Mouse (Mus musculus) forebrain, embryonic 13.5 days (tissue): ENCODE measurements at regions not wholly inside any gene's neighbourhood (a gene's known extent, or its start where the extent isn't known, plus 50 kb on each side); places are given as distances from the start of the nearest gene placed in this dataset.
A peak's percentile ranks its signal among the peaks of the same experiment; 100 is the strongest.

Experiments
- ATAC-seq: fragments of 200-750 bp; cut with Nextera tagmentation; 2 replicates; pipeline ENCODE4 v1.8.0; 2017
- H3K27ac ChIP-seq: fragments of 300-500 bp; sonication (generic); 2 replicates; pipeline ENCODE4 v1.5.1; 2015; ENCODE audit warnings: inconsistent platforms, mild to moderate bottlenecking, moderate library complexity
- H3K27me3 ChIP-seq: fragments of 300-500 bp; sonication (generic); 2 replicates; pipeline ENCODE4 v1.6.1; 2015; ENCODE audit warnings: mild to moderate bottlenecking, inconsistent platforms
- H3K36me3 ChIP-seq: fragments of 300-500 bp; sonication (generic); 2 replicates; pipeline ENCODE4 v1.6.1; 2015; ENCODE audit warnings: mild to moderate bottlenecking, inconsistent platforms; ENCODE audit not compliant: poor library complexity, severe bottlenecking
- H3K4me1 ChIP-seq: fragments of 300-500 bp; sonication (generic); 2 replicates; pipeline ENCODE4 v1.6.1; 2015; ENCODE audit warnings: inconsistent platforms
- H3K4me2 ChIP-seq: fragments of 300-500 bp; sonication (generic); 2 replicates; pipeline ENCODE4 v1.6.1; 2015; ENCODE audit warnings: inconsistent platforms, mild to moderate bottlenecking, moderate library complexity
- H3K4me3 ChIP-seq: fragments of 300-500 bp; sonication (generic); 2 replicates; pipeline ENCODE4 v1.5.1; 2015; ENCODE audit warnings: mild to moderate bottlenecking, inconsistent platforms
- H3K9ac ChIP-seq: fragments of 300-500 bp; sonication (generic); 2 replicates; pipeline ENCODE4 v1.6.1; 2015; ENCODE audit warnings: mild to moderate bottlenecking, inconsistent platforms
- H3K9me3 ChIP-seq: fragments of 300-500 bp; sonication (generic); replicated peaks from 2 replicates; pipeline ENCODE4 v1.6.1; 2016; ENCODE audit warnings: inconsistent platforms
- WGBS: fragments of 180-500 bp; shearing (Covaris S2); methylation state at CpG from one replicate; pipeline ENCODE4 v1.1.7; 2015; 5-methylcytosine and 5-hydroxymethylcytosine counted together

GRCm38 (mm10) chr9:30731687-30732086 lies 190.6 kb downstream of the Adamts15 start:
- H3K4me2 ChIP-seq = no peak overlapping the region
- H3K4me1 ChIP-seq = no peaks in the 10 kb centered on the region
- H3K27ac ChIP-seq = no peak overlapping the region
- no peak overlapping the region for H3K4me3 ChIP-seq
- no peaks in the 10 kb centered on the region for H3K27me3 ChIP-seq
- H3K9me3 ChIP-seq = no peaks in the 10 kb centered on the region
- WGBS = 48% methylated on average over 2 of the region's 2 CpGs
- H3K9ac ChIP-seq = no peak overlapping the region
- no peak for ATAC-seq
- H3K36me3 ChIP-seq = no peaks in the 10 kb centered on the region

DNA sequence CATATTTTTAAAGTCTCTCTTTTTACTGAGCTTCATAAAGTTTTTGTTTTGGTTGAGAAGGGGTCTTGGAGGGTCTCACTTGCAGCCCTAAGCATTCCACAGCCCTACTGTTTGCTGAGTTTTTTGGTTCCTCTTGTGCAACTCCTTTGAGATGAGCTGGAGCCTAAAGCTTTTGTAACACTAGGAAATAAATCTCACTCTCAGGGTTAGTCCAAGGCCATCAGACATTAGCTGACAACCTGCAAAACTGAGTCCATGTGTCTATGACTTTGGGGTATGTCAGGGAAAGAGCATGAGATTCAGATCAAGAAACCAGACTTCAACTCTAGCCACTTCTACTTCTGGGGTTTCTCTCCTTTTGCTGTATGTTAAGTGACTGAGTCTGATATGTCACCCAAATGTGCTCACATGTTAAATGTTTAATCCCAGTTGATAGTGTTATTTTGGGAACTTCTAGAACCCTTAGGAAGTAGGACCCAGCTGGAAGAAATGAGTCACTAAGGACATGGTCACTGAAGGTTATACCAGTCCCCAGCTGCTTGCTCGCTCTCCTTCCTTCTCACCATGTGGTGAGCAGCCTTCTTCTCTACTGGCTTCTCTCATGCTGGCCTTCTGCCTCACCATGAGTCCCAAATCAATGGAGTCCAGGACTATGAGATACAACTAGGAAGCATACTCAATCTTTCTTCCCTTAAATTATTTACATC lies 198.7 kb downstream of the Adamts15 start:
- H3K4me1 ChIP-seq = no peaks in the 10 kb centered on the region
- H3K9me3 ChIP-seq = no peaks in the 10 kb centered on the region
- no peak overlapping the region for H3K4me3 ChIP-seq
- H3K27ac ChIP-seq = no peak overlapping the region
- ATAC-seq = no peak
- H3K9ac ChIP-seq = no peak overlapping the region
- no peaks in the 10 kb centered on the region for H3K36me3 ChIP-seq
- no peak overlapping the region for H3K4me2 ChIP-seq
- WGBS = 83% methylated on average over 1 of the region's 1 CpGs
- H3K27me3 ChIP-seq = no peaks in the 10 kb centered on the region

DNA sequence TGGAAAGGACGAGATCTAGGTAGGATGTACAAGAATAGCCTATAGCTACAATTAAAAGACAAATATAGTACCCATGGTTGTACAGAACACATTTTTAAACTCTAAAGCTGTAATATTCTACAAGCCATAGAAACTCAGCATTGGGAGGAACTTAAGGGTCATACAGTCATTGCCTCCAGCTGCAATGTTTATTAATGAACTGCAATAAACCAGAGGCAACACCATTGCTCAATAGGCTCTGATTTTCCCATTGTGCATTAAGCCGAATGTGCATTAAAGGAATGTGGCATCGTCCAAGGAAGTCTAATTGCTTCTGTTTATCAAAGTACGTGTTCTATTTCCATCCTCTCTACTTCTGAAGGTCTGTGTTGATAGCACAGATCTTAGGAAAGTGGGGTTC lies 200.4 kb downstream of the Adamts15 start:
- no peaks in the 10 kb centered on the region for H3K4me1 ChIP-seq
- no peaks in the 10 kb centered on the region for H3K27me3 ChIP-seq
- no peak for ATAC-seq
- no peaks in the 10 kb centered on the region for H3K9me3 ChIP-seq
- 70% methylated on average over 4 of the region's 4 CpGs for WGBS
- H3K4me2 ChIP-seq = no peak overlapping the region
- H3K27ac ChIP-seq = no peak overlapping the region
- H3K4me3 ChIP-seq = no peak overlapping the region
- H3K9ac ChIP-seq = no peak overlapping the region
- no peaks in the 10 kb centered on the region for H3K36me3 ChIP-seq

- WGBS = 74% methylated on average over 8 of the region's 8 CpGs
- H3K9me3 ChIP-seq = no peaks in the 10 kb centered on the region
- no peaks in the 10 kb centered on the region for H3K36me3 ChIP-seq
- H3K4me3 ChIP-seq = no peak overlapping the region
- H3K27me3 ChIP-seq = no peaks in the 10 kb centered on the region
- H3K4me1 ChIP-seq = no peaks in the 10 kb centered on the region; the same call in 1 of the 2 replicates
- no peak overlapping the region for H3K27ac ChIP-seq
- H3K9ac ChIP-seq = no peak overlapping the region
- no peak overlapping the region for H3K4me2 ChIP-seq
- peak; percentile 45; the same call in 1 of the 2 replicates for ATAC-seq
Observed at GRCm38 (mm10) chr9:30716421-30717170, 205.7 kb downstream of the Adamts15 start.

DNA sequence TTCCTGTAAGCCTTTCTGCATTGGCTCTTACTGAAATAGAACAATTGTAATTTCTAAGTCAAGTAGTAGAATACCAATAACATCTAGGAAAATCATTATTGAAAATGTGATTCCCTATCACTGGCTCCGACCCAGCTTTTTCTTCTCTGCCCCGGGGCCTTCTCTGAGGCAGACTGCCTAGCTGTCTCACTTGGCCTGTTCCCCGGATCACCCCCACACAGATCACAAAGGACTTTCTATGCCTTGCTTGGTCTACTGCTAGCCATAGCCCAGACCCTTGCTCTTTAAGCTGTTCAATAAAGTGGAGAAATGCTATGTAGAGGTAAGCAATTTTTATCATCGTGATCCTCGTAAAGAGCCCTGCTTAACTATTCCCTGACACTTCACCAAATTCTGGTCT lies 212.1 kb downstream of the Adamts15 start:
- Histone ChIP-seq H3K4me2 (no peak overlapping the region), H3K9me3 (no peaks in the 10 kb centered on the region), H3K9ac (no peak overlapping the region), H3K4me1 (no peaks in the 10 kb centered on the region), H3K36me3 (no peaks in the 10 kb centered on the region), H3K27me3 (no peaks in the 10 kb centered on the region), H3K4me3 (no peak overlapping the region), H3K27ac (no peak overlapping the region)
- 93% methylated on average over 5 of the region's 5 CpGs for WGBS
- ATAC-seq = no peak

GRCm38 (mm10) chr9:30699848-30700247 lies 222.4 kb downstream of the Adamts15 start:
- WGBS = 62% methylated on average over 5 of the region's 5 CpGs
- Histone ChIP-seq H3K9me3 (no peaks in the 10 kb centered on the region), H3K36me3 (no peaks in the 10 kb centered on the region), H3K9ac (no peak overlapping the region), H3K27ac (no peak overlapping the region), H3K4me3 (no peak overlapping the region), H3K4me2 (no peak overlapping the region), H3K4me1 (no peaks in the 10 kb centered on the region), H3K27me3 (no peaks in the 10 kb centered on the region)
- no peak for ATAC-seq

- Histone ChIP-seq H3K27ac (no peak overlapping the region), H3K4me1 (no peaks in the 10 kb centered on the region), H3K9me3 (no peaks in the 10 kb centered on the region), H3K9ac (no peak overlapping the region), H3K36me3 (no peaks in the 10 kb centered on the region), H3K4me2 (no peak overlapping the region), H3K27me3 (no peaks in the 10 kb centered on the region), H3K4me3 (no peak overlapping the region)
- no peak for ATAC-seq
- 100% methylated on average over 1 of the region's 1 CpGs for WGBS
Observed at GRCm38 (mm10) chr9:30697533-30697932, 224.7 kb downstream of the Adamts15 start.

DNA sequence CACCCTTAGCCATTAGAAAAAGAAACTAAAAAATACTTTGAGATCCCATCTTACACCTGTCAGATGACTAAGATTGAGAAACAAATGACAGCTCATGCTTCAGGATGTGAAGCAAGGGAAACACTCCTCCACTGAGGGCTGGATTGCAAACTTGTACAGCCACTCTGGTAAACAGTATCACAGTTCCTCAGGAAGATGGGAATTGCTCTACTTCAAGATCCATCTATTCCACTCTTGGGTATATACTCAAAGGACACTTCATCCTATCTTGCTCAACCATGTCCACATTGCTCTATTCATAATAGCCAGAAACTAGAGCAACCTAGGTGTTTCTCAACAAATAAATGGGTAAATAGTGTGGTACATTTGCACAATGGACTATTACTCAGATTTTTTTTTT lies 241.2 kb downstream of the Snx19 start:
- H3K4me3 ChIP-seq = no peak overlapping the region
- no peak overlapping the region for H3K4me2 ChIP-seq
- H3K9me3 ChIP-seq = peaks cover 7% of the 10 kb centered on the region
- no peaks in the 10 kb centered on the region for H3K36me3 ChIP-seq
- H3K4me1 ChIP-seq = no peaks in the 10 kb centered on the region
- ATAC-seq = no peak
- no peaks in the 10 kb centered on the region for H3K27me3 ChIP-seq
- no peak overlapping the region for H3K9ac ChIP-seq
- no peak overlapping the region for H3K27ac ChIP-seq

DNA sequence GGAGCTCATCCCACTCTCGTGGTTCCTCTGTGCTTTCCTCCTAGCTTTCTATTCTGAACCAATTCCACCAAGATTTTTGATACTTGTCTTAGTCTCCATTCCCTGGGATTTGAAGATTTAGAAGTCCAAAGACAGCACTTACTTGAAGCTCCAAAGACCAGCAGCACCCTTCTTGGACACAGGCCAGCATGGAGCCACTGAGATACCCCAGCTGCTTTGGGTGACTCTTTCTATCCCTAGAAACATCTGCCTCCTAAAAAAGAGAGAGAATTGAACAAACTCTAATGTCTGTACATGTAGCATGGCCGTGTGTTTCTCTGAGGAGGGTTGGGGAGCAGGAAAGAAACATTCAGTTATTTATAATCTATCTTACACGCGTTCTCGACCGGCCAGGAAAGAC lies 235.5 kb downstream of the Snx19 start:
- Histone ChIP-seq H3K27ac (no peak overlapping the region), H3K4me1 (no peaks in the 10 kb centered on the region), H3K4me3 (no peak overlapping the region), H3K36me3 (no peaks in the 10 kb centered on the region), H3K9ac (no peak overlapping the region), H3K4me2 (no peak overlapping the region), H3K9me3 (peaks cover 7% of the 10 kb centered on the region), H3K27me3 (no peaks in the 10 kb centered on the region)
- no peak for ATAC-seq
- 89% methylated on average over 6 of the region's 6 CpGs for WGBS

- WGBS = 92% methylated on average over 5 of the region's 5 CpGs
- no peak overlapping the region for H3K9ac ChIP-seq
- no peak overlapping the region for H3K4me2 ChIP-seq
- no peaks in the 10 kb centered on the region for H3K9me3 ChIP-seq
- H3K27ac ChIP-seq = no peak overlapping the region
- H3K4me3 ChIP-seq = no peak overlapping the region
- H3K4me1 ChIP-seq = no peaks in the 10 kb centered on the region
- no peaks in the 10 kb centered on the region for H3K27me3 ChIP-seq
- H3K36me3 ChIP-seq = no peaks in the 10 kb centered on the region
- ATAC-seq = no peak
Observed at GRCm38 (mm10) chr9:30653961-30654360, 227.1 kb downstream of the Snx19 start.

DNA sequence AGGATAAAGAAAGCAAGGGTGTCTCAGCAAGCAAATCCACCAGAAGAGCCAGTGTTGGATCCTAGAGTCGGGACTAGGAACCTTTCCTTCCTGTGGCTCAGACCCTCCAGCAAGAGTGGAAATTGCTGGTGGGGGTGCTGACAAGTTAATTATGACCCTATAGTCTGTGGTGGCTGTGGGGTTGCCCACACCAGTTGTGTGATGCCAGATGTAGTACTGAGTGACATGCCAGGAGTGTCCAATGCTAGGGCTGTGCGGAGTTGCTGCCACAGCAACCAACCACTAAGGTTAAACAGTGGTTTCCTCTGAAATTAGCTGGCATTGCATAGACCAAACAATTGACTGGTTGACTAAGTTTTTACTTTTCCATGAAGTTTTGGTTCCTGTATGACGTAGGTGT lies 226.3 kb downstream of the Snx19 start:
- Histone ChIP-seq H3K4me1 (no peaks in the 10 kb centered on the region), H3K36me3 (no peaks in the 10 kb centered on the region), H3K9ac (no peak overlapping the region), H3K27ac (no peak overlapping the region), H3K4me3 (no peak overlapping the region), H3K4me2 (no peak overlapping the region), H3K27me3 (no peaks in the 10 kb centered on the region), H3K9me3 (no peaks in the 10 kb centered on the region)
- no peak for ATAC-seq
- WGBS = 86% methylated on average over 3 of the region's 3 CpGs

DNA sequence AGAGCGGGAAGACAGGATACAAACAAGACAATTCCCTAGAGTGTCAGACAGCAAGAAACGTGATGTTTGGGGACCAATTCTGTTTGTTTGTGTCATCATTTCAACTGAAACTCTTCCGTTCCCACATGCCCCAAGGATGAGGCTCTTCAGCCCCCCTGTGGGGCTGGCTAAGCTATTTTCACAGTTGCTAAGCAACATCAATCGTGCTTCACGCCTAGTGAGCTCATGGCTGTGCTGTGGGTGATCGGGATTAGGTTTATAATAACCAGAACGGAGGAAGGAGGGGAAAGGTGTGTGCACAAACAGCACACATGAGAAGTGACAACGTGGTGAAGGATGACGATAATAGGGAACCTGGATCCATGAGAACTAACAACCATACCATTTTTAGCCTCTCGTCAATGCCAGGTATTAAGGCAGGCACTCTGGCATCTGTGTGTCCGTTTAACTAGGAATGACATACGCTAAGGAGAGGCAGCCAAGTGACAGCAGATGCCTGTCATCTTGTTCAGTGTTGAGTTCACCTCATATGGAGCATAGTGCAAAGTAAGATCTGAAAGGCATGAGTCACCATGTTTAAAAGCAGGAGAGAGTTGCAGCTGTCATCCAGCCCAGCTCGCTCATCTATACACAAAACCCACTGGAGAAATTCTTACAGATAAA lies 222.6 kb downstream of the Snx19 start:
- Histone ChIP-seq H3K4me2 (no peak overlapping the region), H3K9me3 (no peaks in the 10 kb centered on the region), H3K4me1 (no peaks in the 10 kb centered on the region), H3K9ac (no peak overlapping the region), H3K27ac (no peak overlapping the region), H3K4me3 (no peak overlapping the region), H3K36me3 (no peaks in the 10 kb centered on the region), H3K27me3 (no peaks in the 10 kb centered on the region)
- 62% methylated on average over 13 of the region's 13 CpGs for WGBS
- ATAC-seq = no peak
